Mouse (Mus musculus) kidney, postnatal 0 days (tissue): Measurements from ENCODE around the gene Mylk. TPM values are rescaled to one million over a fixed set of nuclear protein-coding genes. Genes with fewer than 3 reads are reported as not detected.

Experiments
- ATAC-seq: fragments of 200-750 bp; cut with Nextera tagmentation; replicated peaks from 2 replicates; pipeline ENCODE4 v1.8.0; 2017; ENCODE audit warnings: low read depth, moderate number of reproducible peaks, moderate TSS enrichment, moderate library complexity; ENCODE audit not compliant: low FRiP score
- DNase-seq: peaks from one replicate; pipeline ENCODE4 v3.0.0-alpha.2; 2016; ENCODE audit warnings: low spot score
- H3K27ac ChIP-seq: fragments of 300-500 bp; sonication (generic); 2 replicates; pipeline ENCODE4 v1.5.1; 2014; ENCODE audit warnings: mild to moderate bottlenecking
- H3K27me3 ChIP-seq: fragments of 300-500 bp; sonication (generic); 2 replicates; pipeline ENCODE4 v1.6.1; 2014; ENCODE audit warnings: low read length, mixed read lengths; ENCODE audit not compliant: insufficient read depth
- H3K36me3 ChIP-seq: fragments of 300-500 bp; sonication (generic); 2 replicates; pipeline ENCODE4 v1.6.1; 2014; ENCODE audit warnings: low read length, mixed read lengths; ENCODE audit not compliant: insufficient read depth
- H3K4me1 ChIP-seq: fragments of 300-500 bp; sonication (generic); replicated peaks from 2 replicates; pipeline ENCODE4 v1.6.1; 2014; ENCODE audit warnings: antibody characterized with exemption, low read length, mixed read lengths; ENCODE audit not compliant: insufficient read depth
- H3K4me2 ChIP-seq: fragments of 300-500 bp; sonication (generic); 2 replicates; pipeline ENCODE4 v1.6.1; 2014; ENCODE audit warnings: mild to moderate bottlenecking, low read length, moderate library complexity, mixed read lengths
- H3K4me3 ChIP-seq: fragments of 300-500 bp; sonication (generic); replicated peaks from 2 replicates; pipeline ENCODE4 v1.5.1; 2014; ENCODE audit warnings: low read depth, low read length
- H3K9ac ChIP-seq: fragments of 300-500 bp; sonication (generic); 2 replicates; pipeline ENCODE4 v1.6.1; 2014; ENCODE audit warnings: low read depth, low read length
- H3K9me3 ChIP-seq: fragments of 300-500 bp; sonication (generic); replicated peaks from 2 replicates; pipeline ENCODE4 v1.6.1; 2016; ENCODE audit warnings: low read length, inconsistent platforms, mixed read lengths
- CTCF ChIP-seq: IDR thresholded peaks from 2 replicates; pipeline ENCODE4 v1.5.1; 2016; ENCODE audit warnings: antibody characterized with exemption, low read depth, mild to moderate bottlenecking, moderate library complexity
- WGBS: fragments of 180-500 bp; shearing (Covaris S2); extraction: QIAGEN DNeasy Blood & Tissue Kit; methylation state at CpG from one replicate; pipeline ENCODE4 v1.1.7; 2014; 5-methylcytosine and 5-hydroxymethylcytosine counted together
- polyA plus RNA-seq: library from polyadenylated mRNA; unstranded; fragments of >200 nt; fragmentation: Nextera tagmentation; extraction: Ambion mirVana; gene quantifications from 2 replicates; pipeline ENCODE4 v1.2.1, GENCODE M21; 2015

Mylk gene
- polyA plus RNA-seq, 1 experiment from 2014 or later, result 68.5 TPM

DNA sequence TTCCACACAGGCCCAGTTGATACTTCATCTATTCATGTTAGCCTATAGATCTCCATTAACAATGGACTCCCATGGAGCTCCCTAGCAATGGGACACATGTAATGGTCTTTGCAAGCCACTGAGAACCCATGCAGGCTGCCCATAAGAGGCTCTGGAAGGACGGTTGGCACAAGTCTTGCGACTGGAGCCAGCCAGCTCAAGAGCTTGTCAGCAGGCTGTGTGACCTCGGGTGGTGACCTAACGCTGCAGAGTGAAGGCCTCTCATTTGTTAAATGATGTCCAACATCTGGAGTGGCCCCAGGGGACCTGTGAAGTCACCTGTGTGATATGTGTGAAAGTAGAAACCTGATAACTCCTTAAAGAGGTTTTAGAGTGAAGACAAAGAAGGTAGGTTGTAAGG is 252.0 kb downstream of the Mylk start:
- H3K9me3 ChIP-seq, result no peaks in the 10 kb centered on the region
- H3K4me1 ChIP-seq, result no peaks in the 10 kb centered on the region; the same call in 1 of the 2 replicates
- ATAC-seq, result no peak
- DNase-seq, result no peak
- H3K27ac ChIP-seq, result no peak overlapping the region
- TF ChIP-seq CTCF, result no peak
- WGBS, result 62% methylated on average over 4 of the region's 4 CpGs
- no peak overlapping the region for H3K4me2 ChIP-seq
- H3K4me3 ChIP-seq, result no peak overlapping the region
- no peak overlapping the region for H3K9ac ChIP-seq
- no peaks in the 10 kb centered on the region for H3K27me3 ChIP-seq
- peaks cover 8% of the 10 kb centered on the region; the same call in 1 of the 2 replicates for H3K36me3 ChIP-seq

DNA sequence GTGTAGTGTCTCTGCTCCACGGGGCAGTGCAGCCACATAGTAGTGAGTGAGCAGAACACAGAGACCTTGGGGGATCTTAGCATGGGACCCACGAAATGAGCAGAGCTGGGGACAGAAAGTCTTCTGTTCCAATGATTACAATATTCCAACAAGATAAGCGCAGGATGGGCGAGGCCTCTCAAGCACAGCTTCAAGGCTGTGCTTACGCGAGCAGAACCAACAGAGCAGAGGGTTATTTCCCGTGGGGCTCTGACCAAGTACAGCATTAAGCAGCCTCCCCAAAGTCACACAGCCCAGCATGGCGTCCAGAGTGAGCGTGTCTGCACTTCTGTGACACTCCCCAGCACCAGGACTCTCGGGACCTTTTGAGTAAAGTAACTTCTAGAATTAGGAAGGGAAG is 252.6 kb downstream of the Mylk start:
- Histone ChIP-seq H3K4me2 (no peak overlapping the region), H3K4me3 (no peak overlapping the region)
- WGBS, result 68% methylated on average over 10 of the region's 10 CpGs

DNA sequence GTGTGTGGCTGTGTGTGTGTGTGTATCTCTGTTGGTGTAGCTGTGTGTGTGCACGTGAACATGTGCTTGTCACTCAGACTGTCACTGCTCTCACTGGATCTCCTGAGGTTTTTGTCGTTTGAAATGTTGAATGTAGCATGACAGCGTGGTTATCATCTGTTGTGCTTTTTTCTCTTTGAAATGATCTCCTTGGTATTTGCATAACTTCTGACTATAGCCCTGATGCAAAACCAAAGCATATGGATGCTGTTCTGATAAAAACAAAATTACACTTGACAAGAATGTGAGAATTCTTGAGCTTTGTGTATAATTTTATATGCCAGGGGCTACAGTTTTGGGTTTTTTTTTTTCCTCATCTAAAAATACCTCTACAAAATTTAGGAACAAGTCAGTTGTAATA is 254.0 kb downstream of the Mylk start:
- TF ChIP-seq CTCF, result no peak
- H3K9ac ChIP-seq, result no peak overlapping the region
- peaks cover 8% of the 10 kb centered on the region; the same call in 1 of the 2 replicates for H3K36me3 ChIP-seq
- H3K4me2 ChIP-seq, result no peak overlapping the region
- no peak overlapping the region for H3K27ac ChIP-seq
- no peaks in the 10 kb centered on the region for H3K27me3 ChIP-seq
- ATAC-seq, result no peak
- H3K9me3 ChIP-seq, result no peaks in the 10 kb centered on the region
- WGBS, result 84% methylated on average over 3 of the region's 3 CpGs
- no peak for DNase-seq
- H3K4me3 ChIP-seq, result no peak overlapping the region
- H3K4me1 ChIP-seq, result no peaks in the 10 kb centered on the region; the same call in 1 of the 2 replicates

More for the DNA sequence above, 252.6 kb downstream of the Mylk start:
- H3K9ac ChIP-seq, result no peak overlapping the region
- DNase-seq, result no peak
- no peaks in the 10 kb centered on the region for H3K27me3 ChIP-seq
- H3K36me3 ChIP-seq, result peaks cover 8% of the 10 kb centered on the region; the same call in 1 of the 2 replicates
- no peak for ATAC-seq
- TF ChIP-seq CTCF, result no peak
- H3K4me1 ChIP-seq, result no peaks in the 10 kb centered on the region; the same call in 1 of the 2 replicates
- no peaks in the 10 kb centered on the region for H3K9me3 ChIP-seq
- no peak overlapping the region for H3K27ac ChIP-seq

DNA sequence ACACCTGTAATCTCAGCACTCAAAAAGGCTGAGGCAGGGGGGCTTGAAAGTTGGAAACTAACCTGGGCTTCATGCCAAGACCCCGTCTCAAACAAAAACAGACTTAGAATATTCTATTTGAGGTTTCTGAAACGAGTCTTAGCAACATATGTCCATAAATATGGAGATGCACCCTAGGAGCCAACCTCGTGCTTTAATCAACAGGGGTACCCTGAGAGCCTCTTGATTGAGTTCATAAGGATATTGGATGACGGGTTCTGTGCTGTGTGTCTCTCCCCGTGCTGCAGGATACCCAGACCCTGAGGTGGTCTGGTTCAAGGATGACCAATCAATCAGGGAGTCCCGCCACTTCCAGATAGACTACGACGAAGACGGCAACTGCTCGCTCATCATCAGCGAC is 255.0 kb downstream of the Mylk start:
- Histone ChIP-seq H3K9ac (no peak overlapping the region), H3K4me3 (no peak overlapping the region), H3K27ac (no peak overlapping the region), H3K27me3 (no peaks in the 10 kb centered on the region), H3K4me2 (no peak overlapping the region), H3K4me1 (no peaks in the 10 kb centered on the region; the same call in 1 of the 2 replicates), H3K9me3 (no peaks in the 10 kb centered on the region), H3K36me3 (peaks cover 8% of the 10 kb centered on the region; the same call in 1 of the 2 replicates)
- ATAC-seq, result no peak
- TF ChIP-seq CTCF, result no peak
- no peak for DNase-seq
- WGBS, result 50% methylated on average over 11 of the region's 11 CpGs

DNA sequence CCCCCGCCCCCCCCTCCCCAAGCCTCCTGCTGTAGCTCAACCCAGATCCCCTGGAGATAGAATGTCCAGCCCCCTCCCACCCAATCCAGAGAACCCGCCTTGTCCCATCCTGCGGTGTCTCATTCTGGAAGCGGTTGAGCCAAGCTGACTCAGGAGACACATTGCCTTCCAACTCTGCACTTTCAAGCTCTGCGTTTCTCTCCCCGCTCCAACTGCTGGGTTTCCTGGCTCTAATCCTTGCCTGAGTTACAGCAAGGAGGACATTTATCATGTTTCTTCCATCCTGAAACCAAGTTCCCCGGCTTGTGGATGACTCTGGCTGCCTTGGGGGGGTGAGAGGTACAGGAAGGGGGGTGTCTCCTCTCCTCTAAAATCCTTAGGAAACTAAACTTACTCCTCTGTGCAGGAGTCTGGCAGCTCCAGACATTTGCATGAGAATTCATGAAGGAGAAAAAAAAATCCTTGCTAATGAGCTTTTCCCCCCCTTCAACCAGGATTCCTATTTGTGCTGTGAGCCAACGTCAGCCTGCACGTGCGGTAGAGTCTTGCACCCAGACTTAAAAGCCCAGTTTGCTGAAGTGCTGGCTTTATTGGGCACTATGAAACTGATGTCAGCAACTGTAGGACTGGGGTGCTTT is 256.0 kb downstream of the Mylk start:
- Histone ChIP-seq H3K4me2 (no peak overlapping the region), H3K9me3 (no peaks in the 10 kb centered on the region), H3K9ac (no peak overlapping the region), H3K4me3 (no peak overlapping the region), H3K4me1 (no peaks in the 10 kb centered on the region; the same call in 1 of the 2 replicates), H3K27ac (no peak overlapping the region), H3K36me3 (peaks cover 8% of the 10 kb centered on the region; the same call in 1 of the 2 replicates), H3K27me3 (no peaks in the 10 kb centered on the region)
- TF ChIP-seq CTCF, result no peak
- DNase-seq (peak; percentile 43), ATAC-seq (no peak)
- WGBS, result 13% methylated on average over 10 of the region's 10 CpGs

DNA sequence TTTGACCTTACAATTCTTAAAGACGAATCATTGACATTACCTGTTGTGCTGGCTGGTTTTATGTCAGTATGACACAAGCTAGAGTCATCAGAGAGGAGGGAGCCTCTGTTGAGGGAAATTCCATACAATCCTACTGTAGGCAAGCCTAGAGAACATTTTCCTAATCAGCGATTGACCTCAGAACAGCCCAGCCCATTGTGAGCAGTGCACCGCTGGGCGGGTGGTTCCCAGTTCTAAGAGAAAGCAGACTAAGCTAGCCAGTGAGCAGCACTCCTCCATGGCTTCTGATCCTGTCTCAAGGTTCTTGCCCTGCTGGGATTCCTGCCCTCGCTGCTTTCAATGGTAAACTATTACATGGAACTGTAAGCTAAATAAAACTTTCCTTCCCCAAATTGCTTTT is 259.3 kb downstream of the Mylk start:
- DNase-seq (no peak), ATAC-seq (no peak)
- no peak overlapping the region for H3K4me3 ChIP-seq
- no peak for TF ChIP-seq CTCF
- no peaks in the 10 kb centered on the region for H3K36me3 ChIP-seq
- no peaks in the 10 kb centered on the region; the same call in 1 of the 2 replicates for H3K4me1 ChIP-seq
- H3K27me3 ChIP-seq, result no peaks in the 10 kb centered on the region
- no peaks in the 10 kb centered on the region for H3K9me3 ChIP-seq
- H3K9ac ChIP-seq, result no peak overlapping the region
- no peak overlapping the region for H3K27ac ChIP-seq
- no peak overlapping the region for H3K4me2 ChIP-seq
- 79% methylated on average over 5 of the region's 5 CpGs for WGBS
